Mouse (Mus musculus): ENCODE measurements at regions not wholly inside any gene's neighbourhood (a gene's known extent, or its start where the extent isn't known, plus 50 kb on each side); places are given as distances from the start of the nearest gene placed in this dataset.
A peak's percentile ranks its signal among the peaks of the same experiment; 100 is the strongest.

DNA sequence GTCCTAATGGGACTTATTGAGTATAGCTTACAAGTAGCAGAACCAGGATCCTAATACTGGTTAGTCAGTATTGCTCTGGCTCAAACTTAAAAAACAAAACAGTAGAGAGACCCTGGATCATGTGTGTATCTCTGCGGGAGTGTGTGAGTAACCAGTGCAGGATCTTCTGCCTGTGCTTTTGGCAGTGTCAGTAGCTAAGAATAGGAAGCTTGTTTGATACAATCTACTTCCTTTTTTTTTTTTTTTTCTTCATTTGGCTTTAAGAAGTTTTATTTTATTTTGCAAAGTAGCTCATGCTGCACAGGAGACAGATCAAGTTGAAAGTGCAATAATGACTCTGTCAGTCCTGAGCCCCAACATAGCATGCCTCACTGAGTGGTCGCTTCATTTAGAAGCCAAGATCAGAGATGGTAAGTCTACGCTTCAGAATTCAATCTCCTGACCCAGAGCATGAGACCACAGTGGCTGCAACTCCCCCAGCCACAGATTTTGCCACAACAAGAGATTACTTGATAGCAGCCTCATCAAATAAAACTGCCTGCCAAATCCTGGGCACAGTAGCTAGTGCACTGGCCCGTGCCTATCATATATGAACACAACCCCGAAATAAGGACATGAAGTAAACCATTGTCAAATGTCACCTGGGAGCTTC is 306.4 kb upstream of the Pitrm1 start:
- no peaks in the 10 kb centered on the region for H3K4me1 ChIP-seq
- no peak overlapping the region for H3K9ac ChIP-seq
- ATAC-seq (ENCODE audit: low FRiP score, low read depth) = no peak
- WGBS = 86% methylated on average over 5 of the region's 5 CpGs
- no peaks in the 10 kb centered on the region for H3K27me3 ChIP-seq
- H3K4me2 ChIP-seq (replicated peaks) = no peak overlapping the region
- no peak overlapping the region for H3K4me3 ChIP-seq
- H3K9me3 ChIP-seq = no peaks in the 10 kb centered on the region
- no peak overlapping the region for H3K27ac ChIP-seq
- H3K36me3 ChIP-seq = no peaks in the 10 kb centered on the region

DNA sequence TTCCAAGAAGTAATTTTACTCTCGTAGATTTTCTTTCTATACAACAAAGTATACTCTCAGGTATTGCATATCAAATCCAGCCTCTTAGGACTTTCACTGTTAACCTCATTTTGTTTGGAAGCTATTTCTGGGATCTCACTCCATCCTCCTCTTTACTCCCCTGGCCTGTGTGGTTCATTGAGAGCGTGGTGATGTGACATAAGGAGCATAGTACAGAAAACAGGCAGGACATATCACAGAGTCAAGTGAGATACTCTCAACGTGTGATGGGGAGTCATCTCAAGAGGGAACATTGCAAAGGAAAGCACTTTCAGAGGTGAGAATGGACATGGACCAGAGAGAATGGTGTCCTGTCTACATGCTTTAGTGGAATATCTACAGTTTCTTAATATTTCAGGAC is 297.8 kb upstream of the Pitrm1 start:
- no peaks in the 10 kb centered on the region for H3K27me3 ChIP-seq
- WGBS = 73% methylated on average over 3 of the region's 3 CpGs
- no peak overlapping the region for H3K4me3 ChIP-seq
- peaks cover 5% of the 10 kb centered on the region; the same call in 1 of the 2 replicates for H3K4me1 ChIP-seq
- H3K9me3 ChIP-seq = no peaks in the 10 kb centered on the region
- no peak overlapping the region for H3K4me2 ChIP-seq (replicated peaks)
- H3K36me3 ChIP-seq = no peaks in the 10 kb centered on the region
- no peak for ATAC-seq (ENCODE audit: low FRiP score, low read depth)
- no peak overlapping the region for H3K9ac ChIP-seq
- H3K27ac ChIP-seq = no peak overlapping the region

- WGBS = 72% methylated on average over 4 of the region's 4 CpGs
- H3K4me3 ChIP-seq = no peak overlapping the region
- no peaks in the 10 kb centered on the region for H3K36me3 ChIP-seq
- no peaks in the 10 kb centered on the region for H3K9me3 ChIP-seq
- ATAC-seq (ENCODE audit: low FRiP score, low read depth) = peak; percentile 48; the same call in 1 of the 2 replicates
- H3K4me1 ChIP-seq = peaks cover 5% of the 10 kb centered on the region; the same call in 1 of the 2 replicates
- H3K27ac ChIP-seq = no peak overlapping the region
- H3K4me2 ChIP-seq (replicated peaks) = no peak overlapping the region
- H3K27me3 ChIP-seq = no peaks in the 10 kb centered on the region
- no peak overlapping the region for H3K9ac ChIP-seq
Observed at GRCm38 (mm10) chr13:6251025-6251862, 296.7 kb upstream of the Pitrm1 start.

- no peak overlapping the region for H3K4me2 ChIP-seq (replicated peaks)
- 88% methylated on average over 3 of the region's 3 CpGs for WGBS
- H3K27ac ChIP-seq = no peak overlapping the region
- no peaks in the 10 kb centered on the region for H3K27me3 ChIP-seq
- peaks cover 5% of the 10 kb centered on the region; the same call in 1 of the 2 replicates for H3K4me1 ChIP-seq
- no peak overlapping the region for H3K4me3 ChIP-seq
- H3K9ac ChIP-seq = no peak overlapping the region
- ATAC-seq (ENCODE audit: low FRiP score, low read depth) = no peak
- no peaks in the 10 kb centered on the region for H3K36me3 ChIP-seq
- H3K9me3 ChIP-seq = no peaks in the 10 kb centered on the region
Observed at GRCm38 (mm10) chr13:6252100-6252499, 295.8 kb upstream of the Pitrm1 start.

GRCm38 (mm10) chr13:6255303-6255702 is 292.6 kb upstream of the Pitrm1 start:
- H3K9ac ChIP-seq = no peak overlapping the region
- H3K27me3 ChIP-seq = no peaks in the 10 kb centered on the region
- H3K36me3 ChIP-seq = no peaks in the 10 kb centered on the region
- H3K4me2 ChIP-seq (replicated peaks) = no peak overlapping the region
- H3K9me3 ChIP-seq = no peaks in the 10 kb centered on the region
- H3K4me1 ChIP-seq = peaks cover 5% of the 10 kb centered on the region; the same call in 1 of the 2 replicates
- no peak overlapping the region for H3K27ac ChIP-seq
- ATAC-seq (ENCODE audit: low FRiP score, low read depth) = no peak
- WGBS = 92% methylated on average over 5 of the region's 5 CpGs
- no peak overlapping the region for H3K4me3 ChIP-seq

DNA sequence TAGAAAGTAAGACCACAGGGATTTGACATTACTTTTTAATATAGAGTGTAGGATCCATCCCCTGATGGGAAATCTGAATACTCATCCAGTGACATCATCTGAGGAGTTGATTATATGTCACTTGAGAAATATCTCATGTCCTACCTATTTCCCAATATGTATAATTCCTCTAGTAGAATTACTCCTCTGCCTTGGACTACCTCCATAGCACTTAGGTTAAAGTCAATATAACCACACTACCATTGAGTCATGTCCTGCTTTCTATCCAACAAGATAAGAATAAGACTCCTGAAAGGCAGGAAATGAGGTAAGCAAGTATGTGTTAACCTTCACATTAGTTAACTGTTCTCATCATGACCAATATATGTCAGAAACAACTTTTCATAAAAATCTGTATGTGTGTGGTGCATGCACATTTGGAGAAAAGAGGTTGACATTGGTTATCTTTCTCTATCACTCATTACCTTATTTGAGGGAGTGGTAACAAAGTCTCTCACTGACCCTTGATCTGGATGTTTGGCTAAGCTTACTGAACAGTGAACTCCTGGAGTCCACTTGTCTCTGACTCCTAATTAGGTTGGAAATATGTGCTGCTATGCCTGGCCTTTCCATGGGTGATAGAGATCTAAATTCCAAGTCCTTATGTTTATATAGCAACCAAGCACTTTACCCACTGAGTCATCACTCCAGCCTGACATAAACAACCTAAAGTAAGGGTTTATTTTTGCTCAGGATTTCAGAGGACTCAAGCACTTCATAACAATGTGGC is 292.0 kb upstream of the Pitrm1 start:
- Histone ChIP-seq H3K27ac (no peak overlapping the region), H3K9me3 (no peaks in the 10 kb centered on the region), H3K9ac (no peak overlapping the region), H3K27me3 (no peaks in the 10 kb centered on the region), H3K4me3 (no peak overlapping the region), H3K4me1 (peaks cover 5% of the 10 kb centered on the region; the same call in 1 of the 2 replicates), H3K36me3 (no peaks in the 10 kb centered on the region), H3K4me2 (replicated peaks) (no peak overlapping the region)
- no peak for ATAC-seq (ENCODE audit: low FRiP score, low read depth)

DNA sequence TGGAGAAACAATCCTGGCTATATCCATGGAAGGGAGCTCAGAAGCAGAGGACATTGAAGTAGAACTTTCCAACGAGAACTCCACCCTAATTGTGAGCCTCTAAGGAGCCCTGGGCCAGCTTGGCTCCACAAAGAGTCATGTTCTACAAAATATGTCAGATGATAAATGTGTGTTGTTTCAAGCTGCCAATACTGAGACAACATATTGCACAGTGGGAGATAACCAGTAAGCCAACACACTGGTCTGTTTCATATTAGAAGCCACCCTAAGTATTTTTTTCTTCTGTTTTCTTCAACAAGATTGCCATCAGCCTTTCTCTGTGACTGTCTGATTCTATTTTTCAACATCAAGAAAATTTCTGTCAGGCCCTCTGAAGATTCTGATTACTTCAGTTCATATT is 289.5 kb upstream of the Pitrm1 start:
- H3K27me3 ChIP-seq = no peaks in the 10 kb centered on the region
- H3K9ac ChIP-seq = no peak overlapping the region
- H3K4me2 ChIP-seq (replicated peaks) = no peak overlapping the region
- H3K4me3 ChIP-seq = no peak overlapping the region
- no peaks in the 10 kb centered on the region for H3K9me3 ChIP-seq
- 75% methylated on average over 1 of the region's 1 CpGs for WGBS
- no peak overlapping the region for H3K27ac ChIP-seq
- H3K36me3 ChIP-seq = no peaks in the 10 kb centered on the region
- H3K4me1 ChIP-seq = no peaks in the 10 kb centered on the region
- ATAC-seq (ENCODE audit: low FRiP score, low read depth) = no peak

- ATAC-seq (ENCODE audit: low FRiP score, low read depth) = no peak
- H3K4me2 ChIP-seq (replicated peaks) = no peak overlapping the region
- H3K4me1 ChIP-seq = no peaks in the 10 kb centered on the region
- H3K4me3 ChIP-seq = no peak overlapping the region
- 75% methylated on average over 3 of the region's 3 CpGs for WGBS
- no peaks in the 10 kb centered on the region for H3K36me3 ChIP-seq
- H3K27ac ChIP-seq = no peak overlapping the region
- no peaks in the 10 kb centered on the region for H3K27me3 ChIP-seq
- no peaks in the 10 kb centered on the region for H3K9me3 ChIP-seq
- H3K9ac ChIP-seq = no peak overlapping the region
Observed at GRCm38 (mm10) chr13:6260321-6260865, 287.6 kb upstream of the Pitrm1 start.

- H3K9me3 ChIP-seq = no peaks in the 10 kb centered on the region
- no peaks in the 10 kb centered on the region for H3K4me1 ChIP-seq
- 89% methylated on average over 4 of the region's 4 CpGs for WGBS
- no peak overlapping the region for H3K4me3 ChIP-seq
- H3K27ac ChIP-seq = no peak overlapping the region
- no peak overlapping the region for H3K4me2 ChIP-seq (replicated peaks)
- no peak overlapping the region for H3K9ac ChIP-seq
- no peaks in the 10 kb centered on the region for H3K36me3 ChIP-seq
- no peaks in the 10 kb centered on the region for H3K27me3 ChIP-seq
- no peak for ATAC-seq (ENCODE audit: low FRiP score, low read depth)
Observed at GRCm38 (mm10) chr13:6261458-6261857, 286.5 kb upstream of the Pitrm1 start.

- Histone ChIP-seq H3K4me1 (no peaks in the 10 kb centered on the region), H3K27me3 (no peaks in the 10 kb centered on the region), H3K36me3 (no peaks in the 10 kb centered on the region), H3K9ac (no peak overlapping the region), H3K9me3 (peaks cover 4% of the 10 kb centered on the region; the same call in 1 of the 2 replicates), H3K4me3 (no peak overlapping the region), H3K27ac (no peak overlapping the region), H3K4me2 (replicated peaks) (no peak overlapping the region)
- 92% methylated on average over 1 of the region's 1 CpGs for WGBS
- ATAC-seq (ENCODE audit: low FRiP score, low read depth) = no peak
Observed at GRCm38 (mm10) chr13:6270546-6270945, 277.4 kb upstream of the Pitrm1 start.

DNA sequence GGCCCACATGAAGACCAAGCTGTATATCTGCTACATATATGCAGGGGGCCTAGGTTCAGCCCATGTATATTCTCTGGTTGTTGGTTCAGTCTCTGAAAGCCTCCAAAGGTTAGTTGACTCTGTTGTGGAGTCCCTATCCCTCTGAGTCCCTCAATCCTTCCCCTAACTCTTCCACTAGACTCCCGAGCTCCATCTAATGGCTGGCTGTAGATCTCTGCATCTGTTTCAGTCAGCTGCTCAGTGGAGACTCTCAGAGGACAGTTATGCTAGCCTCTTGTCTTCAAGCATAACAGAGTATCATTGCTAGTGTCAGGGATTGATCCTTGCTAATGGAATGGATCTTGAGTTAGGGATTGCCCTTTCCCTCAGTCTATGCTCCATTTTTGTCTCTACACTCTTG is 275.0 kb upstream of the Pitrm1 start:
- 83% methylated on average over 1 of the region's 1 CpGs for WGBS
- Histone ChIP-seq H3K27ac (no peak overlapping the region), H3K4me1 (no peaks in the 10 kb centered on the region), H3K27me3 (no peaks in the 10 kb centered on the region), H3K36me3 (no peaks in the 10 kb centered on the region), H3K9me3 (peaks cover 4% of the 10 kb centered on the region; the same call in 1 of the 2 replicates), H3K9ac (no peak overlapping the region), H3K4me2 (replicated peaks) (no peak overlapping the region), H3K4me3 (no peak overlapping the region)
- ATAC-seq (ENCODE audit: low FRiP score, low read depth) = no peak

DNA sequence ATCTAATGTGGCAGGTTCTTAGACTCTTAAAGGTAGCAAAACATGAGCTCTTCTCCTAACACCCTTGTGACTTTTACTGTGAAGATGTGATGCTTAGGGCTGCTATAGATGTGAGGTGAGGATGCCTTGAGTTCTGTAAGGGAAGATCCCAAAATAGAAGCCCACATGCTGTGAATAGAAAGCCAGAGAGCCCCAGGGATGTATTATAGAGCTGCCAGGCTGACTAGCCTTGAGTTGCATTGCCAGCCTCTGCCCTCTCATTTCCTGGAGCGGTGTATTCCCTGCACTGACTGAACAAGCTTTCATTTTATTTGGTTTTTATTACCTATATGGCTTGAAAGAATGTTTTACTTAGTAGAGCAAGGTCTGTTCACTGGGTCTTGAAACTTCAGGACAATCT is 267.9 kb upstream of the Pitrm1 start:
- no peaks in the 10 kb centered on the region for H3K36me3 ChIP-seq
- no peak overlapping the region for H3K27ac ChIP-seq
- no peaks in the 10 kb centered on the region for H3K27me3 ChIP-seq
- no peak overlapping the region for H3K4me2 ChIP-seq (replicated peaks)
- no peaks in the 10 kb centered on the region for H3K9me3 ChIP-seq
- H3K9ac ChIP-seq = no peak overlapping the region
- ATAC-seq (ENCODE audit: low FRiP score, low read depth) = no peak
- no peaks in the 10 kb centered on the region for H3K4me1 ChIP-seq
- H3K4me3 ChIP-seq = no peak overlapping the region
- 68% methylated on average over 1 of the region's 1 CpGs for WGBS

Data from limb, embryonic 13.5 days (tissue).